Mouse (Mus musculus) heart, adult 2 months (tissue): ENCODE measurements around the gene Lenep.

Source experiments
- CTCF ChIP-seq: fragments of 200-600 bp; IDR thresholded peaks from 2 replicates; pipeline ENCODE4 v1.8.1; 2022; ENCODE audit warnings: antibody characterized with exemption, mild to moderate bottlenecking, moderate library complexity
- EP300 ChIP-seq: fragments of 200-500 bp; IDR thresholded peaks from 2 replicates; pipeline ENCODE4 v1.6.1; 2011; ENCODE audit warnings: low read depth, low read length, control low read depth; ENCODE audit not compliant: insufficient read depth
- POLR2A ChIP-seq: fragments of 200-500 bp; IDR thresholded peaks from 2 replicates; pipeline ENCODE4 v1.6.1; 2011; ENCODE audit warnings: mild to moderate bottlenecking, low read depth, low read length, control low read depth; ENCODE audit not compliant: insufficient read depth

DNA sequence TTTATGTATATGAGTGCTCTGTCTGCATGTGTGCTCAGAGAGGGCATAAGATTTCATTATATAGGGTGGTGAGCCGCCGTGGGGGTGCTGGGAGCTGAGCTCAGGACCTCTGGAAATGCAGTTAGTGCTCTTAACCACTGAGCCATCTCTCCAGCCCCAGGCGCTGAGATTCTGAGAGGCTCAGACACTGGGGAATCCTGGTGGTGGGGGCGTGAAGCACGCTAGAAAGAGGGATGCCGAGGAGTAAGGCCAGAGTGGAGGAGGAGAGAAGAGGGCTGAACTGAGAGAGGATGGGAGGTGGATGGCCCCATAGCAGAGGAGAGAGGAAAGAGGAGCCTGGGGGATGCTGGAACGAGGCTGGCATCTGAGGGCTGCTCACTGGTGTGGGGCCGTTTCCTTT, 38.0 kb downstream of the Lenep start:
- no peak for TF ChIP-seq CTCF
- TF ChIP-seq POLR2A = no peak
- no peak for TF ChIP-seq EP300
